Mouse (Mus musculus) CH12.LX (cell line): ENCODE results near the gene Tbx15. TPM values are rescaled to one million over a fixed set of nuclear protein-coding genes. Genes with fewer than 3 reads are reported as not detected.

Experiments used
- DNase-seq: peaks from one replicate; pipeline ENCODE4 v3.0.0-alpha.2; 2013; ENCODE audit errors: extremely low read depth
- H3K27ac ChIP-seq: 2 replicates; pipeline ENCODE4 v1.5.1; 2012; ENCODE audit warnings: low read depth, mild to moderate bottlenecking, control low read depth, moderate library complexity; ENCODE audit not compliant: insufficient read depth
- H3K27me3 ChIP-seq: replicated peaks from 2 replicates; pipeline ENCODE3; 2012; ENCODE audit warnings: inconsistent platforms
- H3K36me3 ChIP-seq, 2 experiments: replicated peaks in 1 of 2; 2 replicates each; pipeline versions ENCODE3 to v1.6.1; 2012; ENCODE audit warnings: inconsistent platforms in 1 of 2, low read length in 1 of 2, mild to moderate bottlenecking in 1 of 2, mixed read lengths in 1 of 2, moderate library complexity in 1 of 2; ENCODE audit not compliant: control insufficient read depth in 1 of 2, insufficient read depth in 1 of 2
- H3K4me1 ChIP-seq, 2 experiments: 2 replicates each; pipeline ENCODE4 v1.6.1; 2012; ENCODE audit warnings: inconsistent platforms in 1 of 2, moderate library complexity in 1 of 2; ENCODE audit not compliant: insufficient read depth in 2 of 2, control insufficient read depth in 1 of 2
- H3K4me2 ChIP-seq: 2 replicates; pipeline ENCODE4 v1.6.1; 2012; ENCODE audit warnings: low read depth, mild to moderate bottlenecking, control low read depth; ENCODE audit not compliant: poor library complexity, insufficient read depth, severe bottlenecking
- H3K4me3 ChIP-seq, 3 experiments: fragments of 150-350 bp in 1 of 3; sonication (generic) in 1 of 3; replicated peaks in 1 of 3; 2 replicates each; pipeline versions ENCODE3 to v1.5.1; 2011 to 2012; ENCODE audit warnings: low read depth in 2 of 3, low read length in 2 of 3, mild to moderate bottlenecking in 2 of 3, moderate library complexity in 2 of 3, control low read depth in 1 of 3, improper control_type of control experiment in 1 of 3, inconsistent platforms in 1 of 3, mixed read lengths in 1 of 3; ENCODE audit not compliant: poor library complexity in 1 of 3
- H3K79me2 ChIP-seq: replicated peaks from 2 replicates; pipeline ENCODE4 v1.6.1; 2012; ENCODE audit warnings: mild to moderate bottlenecking, moderate library complexity; ENCODE audit not compliant: control insufficient read depth, poor library complexity, insufficient read depth, severe bottlenecking; ENCODE audit errors: extremely low read depth
- H3K9ac ChIP-seq: 2 replicates; pipeline ENCODE4 v1.6.1; 2012; ENCODE audit warnings: low read depth, mild to moderate bottlenecking, control low read depth, moderate library complexity; ENCODE audit not compliant: insufficient read depth
- H3K9me3 ChIP-seq: replicated peaks from 2 replicates; pipeline ENCODE3; 2012; ENCODE audit warnings: low read length, inconsistent platforms, mixed read lengths
- CHD1 ChIP-seq: IDR thresholded peaks from 2 replicates; pipeline ENCODE4 v1.6.1; 2012; ENCODE audit warnings: low read depth, low read length, improper control_type of control experiment, inconsistent platforms
- CTCF ChIP-seq, 2 experiments: IDR thresholded peaks in 1 of 2; conservative IDR thresholded peaks in 1 of 2; 2 replicates each; pipeline ENCODE4 v1.5.1; 2011 to 2012; ENCODE audit warnings: low read depth in 2 of 2, low read length in 2 of 2, improper control_type of control experiment in 1 of 2, inconsistent platforms in 1 of 2, mild to moderate bottlenecking in 1 of 2, moderate library complexity in 1 of 2
- E2F4 ChIP-seq: IDR thresholded peaks from 2 replicates; pipeline ENCODE4 v1.6.1; 2011; ENCODE audit warnings: low read depth, low read length, improper control_type of control experiment; ENCODE audit not compliant: insufficient replicate concordance
- ELF1 ChIP-seq: IDR thresholded peaks from 2 replicates; pipeline ENCODE4 v1.6.1; 2014; ENCODE audit warnings: low read depth, mild to moderate bottlenecking, inconsistent platforms, low read length, improper control_type of control experiment
- EP300 ChIP-seq: IDR thresholded peaks from 2 replicates; pipeline ENCODE4 v1.6.1; 2011; ENCODE audit warnings: low read length, improper control_type of control experiment
- IRF4 ChIP-seq: IDR thresholded peaks from 2 replicates; pipeline ENCODE4 v1.6.1; 2014; ENCODE audit warnings: low read depth, mild to moderate bottlenecking, inconsistent platforms, low read length, improper control_type of control experiment
- JUND ChIP-seq: conservative IDR thresholded peaks from 2 replicates; pipeline ENCODE4 v1.6.1; 2011; ENCODE audit warnings: low read depth, low read length, improper control_type of control experiment
- MAFK ChIP-seq: IDR thresholded peaks from 2 replicates; pipeline ENCODE4 v1.6.1; 2011; ENCODE audit warnings: low read length, improper control_type of control experiment; ENCODE audit not compliant: insufficient replicate concordance
- MAX ChIP-seq: IDR thresholded peaks from 2 replicates; pipeline ENCODE4 v1.6.1; 2011; ENCODE audit warnings: low read length, improper control_type of control experiment
- MAZ ChIP-seq: IDR thresholded peaks from 2 replicates; pipeline ENCODE4 v1.6.1; 2012; ENCODE audit warnings: low read depth, mild to moderate bottlenecking, inconsistent platforms, low read length, improper control_type of control experiment, moderate library complexity
- MXI1 ChIP-seq: IDR thresholded peaks from 2 replicates; pipeline ENCODE4 v1.6.1; 2011; ENCODE audit warnings: mild to moderate bottlenecking, low read depth, low read length, improper control_type of control experiment
- NELFE ChIP-seq: IDR thresholded peaks from 2 replicates; pipeline ENCODE4 v1.6.1; 2011; ENCODE audit warnings: low read depth, low read length, improper control_type of control experiment
- NRF1 ChIP-seq: IDR thresholded peaks from 2 replicates; pipeline ENCODE4 v1.6.1; 2014; ENCODE audit warnings: low read depth, mild to moderate bottlenecking, inconsistent platforms, low read length, improper control_type of control experiment, moderate library complexity
- POLR2AphosphoS2 ChIP-seq: IDR thresholded peaks from 2 replicates; pipeline ENCODE4 v1.6.1; 2011; ENCODE audit warnings: low read depth, low read length, improper control_type of control experiment
- RAD21 ChIP-seq: IDR thresholded peaks from 2 replicates; pipeline ENCODE4 v1.6.1; 2011; ENCODE audit warnings: low read depth, mild to moderate bottlenecking, low read length, improper control_type of control experiment, moderate library complexity
- RCOR1 ChIP-seq: conservative IDR thresholded peaks from 2 replicates; pipeline ENCODE4 v1.6.1; 2012; ENCODE audit warnings: low read depth, mild to moderate bottlenecking, inconsistent platforms, low read length, improper control_type of control experiment
- SIN3A ChIP-seq: IDR thresholded peaks from 2 replicates; pipeline ENCODE4 v1.6.1; 2012; ENCODE audit warnings: low read length, improper control_type of control experiment, inconsistent platforms
- TBP ChIP-seq: conservative IDR thresholded peaks from 2 replicates; pipeline ENCODE4 v1.6.1; 2011; ENCODE audit warnings: low read depth, low read length, improper control_type of control experiment
- TCF12 ChIP-seq: IDR thresholded peaks from 2 replicates; pipeline ENCODE4 v1.6.1; 2014; ENCODE audit warnings: low read depth, mild to moderate bottlenecking, inconsistent platforms, low read length, improper control_type of control experiment
- UBTF ChIP-seq: IDR thresholded peaks from 2 replicates; pipeline ENCODE4 v1.6.1; 2012; ENCODE audit warnings: low read depth, mild to moderate bottlenecking, inconsistent platforms, low read length, improper control_type of control experiment, moderate library complexity
- USF1 ChIP-seq: IDR thresholded peaks from 2 replicates; pipeline ENCODE4 v1.6.1; 2014; ENCODE audit warnings: low read depth, mild to moderate bottlenecking, inconsistent platforms, low read length, improper control_type of control experiment
- USF2 ChIP-seq: conservative IDR thresholded peaks from 2 replicates; pipeline ENCODE4 v1.6.1; 2011; ENCODE audit warnings: low read depth, low read length, improper control_type of control experiment
- ZC3H11A ChIP-seq: IDR thresholded peaks from 2 replicates; pipeline ENCODE4 v1.6.1; 2012; ENCODE audit warnings: low read depth, mild to moderate bottlenecking, inconsistent platforms, low read length, improper control_type of control experiment
- ZKSCAN1 ChIP-seq: IDR thresholded peaks from 2 replicates; pipeline ENCODE4 v1.6.1; 2012; ENCODE audit warnings: low read depth, inconsistent platforms, low read length, improper control_type of control experiment, borderline replicate concordance
- ZNF384 ChIP-seq: IDR thresholded peaks from 2 replicates; pipeline ENCODE4 v1.6.1; 2012; ENCODE audit warnings: low read depth, low read length, improper control_type of control experiment, inconsistent platforms
- dilution Hi-C: fragments of 300-500 bp; cut with MboI; formaldehyde crosslinking; loops from 2 replicates; pipeline ENCODE4 v1.14.3; 2020; ENCODE audit warnings: low sequenced_read_pairs; ENCODE audit not compliant: extremely low pct_unique_long_range_greater_than_20kb, extremely low pct_ligation_motif_present
- in situ Hi-C: fragments of 300-500 bp; cut with MboI; formaldehyde crosslinking; loops from 3 replicates; pipeline ENCODE4 v1.14.3; 2019; ENCODE audit warnings: low sequenced_read_pairs, low pct_ligation_motif_present, low pct_unique_long_range_greater_than_20kb, mixed read lengths
- polyA plus RNA-seq: library from polyadenylated mRNA; unstranded; fragments of >175 nt; gene quantifications from 2 replicates; pipeline ENCODE4 v1.2.1, GENCODE M21; 2012; ENCODE audit warnings: low read depth; ENCODE audit not compliant: insufficient read length
- total RNA-seq, 2 experiments: library from RNA; depleted of rRNA; stranded (reverse); fragments of 300-350 nt in 1 of 2; fragments of >200 nt in 1 of 2; gene quantifications; 2 replicates each; pipeline ENCODE4 v1.2.3; 2012 to 2014

Tbx15 gene
- total and polyA plus RNA-seq, 3 experiments, result 1.4 to 2.1 (median 1.8) TPM

- H3K4me2 ChIP-seq, result no peak overlapping the region
- in situ Hi-C loops (no loop called here), dilution Hi-C loops (no loop called here)
These were observed 31.8 kb upstream of the Tbx15 start for GRCm38 (mm10) chr3:99208416-99208815.

GRCm38 (mm10) chr3:99211105-99211698 lies 29.0 kb upstream of the Tbx15 start:
- Histone ChIP-seq H3K79me2 (no peaks in the 10 kb centered on the region), H3K27ac (no peak overlapping the region), H3K27me3 (no peaks in the 10 kb centered on the region), H3K4me1 (no peaks in the 10 kb centered on the region), H3K36me3 (peaks cover 8 to 41% of the 10 kb centered on the region in 2 experiments), H3K4me3 (no peak overlapping the region), H3K9ac (no peak overlapping the region), H3K4me2 (no peak overlapping the region), H3K9me3 (no peaks in the 10 kb centered on the region)
- no peak for DNase-seq
- dilution Hi-C loops (no loop called here), in situ Hi-C loops (no loop called here)
- no peak for TF ChIP-seq MXI1
- no peak for TF ChIP-seq E2F4
- TF ChIP-seq ZC3H11A, result no peak
- TF ChIP-seq EP300, result no peak
- TF ChIP-seq NRF1, result no peak
- no peak for TF ChIP-seq NELFE
- no peak for TF ChIP-seq TCF12
- TF ChIP-seq RAD21, result no peak
- TF ChIP-seq MAZ, result no peak
- no peak for TF ChIP-seq USF1
- TF ChIP-seq ZNF384, result no peak
- no peak for TF ChIP-seq ZKSCAN1
- no peak for TF ChIP-seq CHD1
- TF ChIP-seq CTCF (conservative IDR thresholded peaks at IDR 0.05 in 1 of 2, IDR thresholded peaks at IDR 0.05 in 1 of 2; ENCODE audit: low read depth in 2 of 2, low read length in 2 of 2), result no peak
- no peak for TF ChIP-seq UBTF
- TF ChIP-seq USF2, result no peak
- no peak for TF ChIP-seq IRF4
- no peak for TF ChIP-seq SIN3A

More at GRCm38 (mm10) chr3:99208416-99208815, 31.8 kb upstream of the Tbx15 start:
- peaks cover 4 to 34% of the 10 kb centered on the region in 2 experiments for H3K36me3 ChIP-seq
- DNase-seq, result no peak
- no peaks in the 10 kb centered on the region for H3K79me2 ChIP-seq
- no peaks in the 10 kb centered on the region for H3K27me3 ChIP-seq
- H3K9me3 ChIP-seq, result no peaks in the 10 kb centered on the region
- no peaks in the 10 kb centered on the region for H3K4me1 ChIP-seq
- H3K4me3 ChIP-seq, result no peak overlapping the region
- TF ChIP-seq CHD1 (no peak), MXI1 (no peak), POLR2AphosphoS2 (no peak), ZC3H11A (no peak), ZKSCAN1 (no peak), USF2 (no peak), ELF1 (no peak), TBP (no peak), MAX (no peak), JUND (no peak), MAFK (no peak), RCOR1 (no peak)
- H3K27ac ChIP-seq, result no peak overlapping the region
- no peak overlapping the region for H3K9ac ChIP-seq
